Mouse (Mus musculus) intestine, embryonic 16.5 days (tissue): ENCODE measurements around the gene Rasgrp1. TPM values are rescaled to one million over a fixed set of nuclear protein-coding genes. Genes with fewer than 3 reads are reported as not detected.

Source experiments
- ATAC-seq: fragments of 200-750 bp; cut with Nextera tagmentation; 2 replicates; pipeline ENCODE4 v1.8.0; 2017; ENCODE audit warnings: moderate TSS enrichment, moderate library complexity
- H3K27ac ChIP-seq: fragments of 300-500 bp; sonication (generic); 2 replicates; pipeline ENCODE4 v1.5.1; 2014; ENCODE audit warnings: mild to moderate bottlenecking, low read length
- H3K27me3 ChIP-seq: fragments of 300-500 bp; sonication (generic); replicated peaks from 2 replicates; pipeline ENCODE4 v1.6.1; 2014; ENCODE audit warnings: low read length, control low read depth, mixed read lengths; ENCODE audit not compliant: control insufficient read depth, insufficient read depth
- H3K36me3 ChIP-seq: fragments of 300-500 bp; sonication (generic); 2 replicates; pipeline ENCODE4 v1.6.1; 2014; ENCODE audit warnings: low read length, control low read depth; ENCODE audit not compliant: control insufficient read depth, insufficient read depth
- H3K4me1 ChIP-seq: fragments of 300-500 bp; sonication (generic); 2 replicates; pipeline ENCODE4 v1.6.1; 2014; ENCODE audit warnings: low read length, control low read depth, mixed read lengths; ENCODE audit not compliant: control insufficient read depth, insufficient read depth
- H3K4me2 ChIP-seq: fragments of 300-500 bp; sonication (generic); 2 replicates; pipeline ENCODE4 v1.6.1; 2014; ENCODE audit warnings: low read depth, low read length, control low read depth
- H3K4me3 ChIP-seq: fragments of 300-500 bp; sonication (generic); 2 replicates; pipeline ENCODE4 v1.5.1; 2014; ENCODE audit warnings: mild to moderate bottlenecking, low read length
- H3K9ac ChIP-seq: fragments of 300-500 bp; sonication (generic); 2 replicates; pipeline ENCODE4 v1.6.1; 2014; ENCODE audit warnings: low read depth, low read length
- H3K9me3 ChIP-seq: fragments of 300-500 bp; sonication (generic); 2 replicates; pipeline ENCODE4 v1.6.1; 2016; ENCODE audit warnings: low read length, control low read depth; ENCODE audit not compliant: control insufficient read depth
- WGBS: fragments of 180-500 bp; shearing (Covaris S2); extraction: QIAGEN DNeasy Blood & Tissue Kit; methylation state at CpG from one replicate; pipeline ENCODE4 v1.1.7; 2014; 5-methylcytosine and 5-hydroxymethylcytosine counted together
- polyA plus RNA-seq: library from polyadenylated mRNA; unstranded; fragments of >200 nt; fragmentation: Nextera tagmentation; extraction: Ambion mirVana; gene quantifications from 2 replicates; pipeline ENCODE4 v1.2.1, GENCODE M21; 2015

The Rasgrp1 gene
- polyA plus RNA-seq, 1 experiment from 2014 or later, result 0.87 TPM

- ATAC-seq, result no peak
- Histone ChIP-seq H3K4me3 (no peak overlapping the region), H3K4me1 (peaks cover 2% of the 10 kb centered on the region), H3K4me2 (no peak overlapping the region), H3K36me3 (no peaks in the 10 kb centered on the region), H3K27me3 (no peaks in the 10 kb centered on the region), H3K9ac (no peak overlapping the region), H3K27ac (no peak overlapping the region), H3K9me3 (no peaks in the 10 kb centered on the region)
- WGBS, result 42% methylated on average over 5 of the region's 5 CpGs
Measured at GRCm38 (mm10) chr2:117336946-117337665, 5.7 kb downstream of the Rasgrp1 start.

- H3K36me3 ChIP-seq, result no peaks in the 10 kb centered on the region
- no peaks in the 10 kb centered on the region; the same call in 1 of the 2 replicates for H3K4me1 ChIP-seq
- no peaks in the 10 kb centered on the region for H3K9me3 ChIP-seq
- 43% methylated on average over 4 of the region's 4 CpGs for whole genome bisulfite sequencing
- no peak overlapping the region for H3K4me3 ChIP-seq
- H3K4me2 ChIP-seq, result no peak overlapping the region
- no peak overlapping the region for H3K27ac ChIP-seq
- no peaks in the 10 kb centered on the region for H3K27me3 ChIP-seq
- peak; percentile 81 for ATAC-seq
- H3K9ac ChIP-seq, result no peak overlapping the region
Measured at GRCm38 (mm10) chr2:117335552-117336188, 7.1 kb downstream of the Rasgrp1 start.

- H3K9ac ChIP-seq, result no peak overlapping the region
- H3K4me1 ChIP-seq, result no peaks in the 10 kb centered on the region; the same call in 1 of the 2 replicates
- no peak overlapping the region for H3K4me3 ChIP-seq
- no peak overlapping the region for H3K4me2 ChIP-seq
- H3K27me3 ChIP-seq, result no peaks in the 10 kb centered on the region
- no peaks in the 10 kb centered on the region for H3K9me3 ChIP-seq
- 45% methylated on average over 5 of the region's 5 CpGs for WGBS
- H3K27ac ChIP-seq, result no peak overlapping the region
- ATAC-seq, result no peak
- no peaks in the 10 kb centered on the region for H3K36me3 ChIP-seq
Measured at GRCm38 (mm10) chr2:117331634-117332033, 11.2 kb downstream of the Rasgrp1 start.

GRCm38 (mm10) chr2:117328521-117329285 is 14.1 kb downstream of the Rasgrp1 start:
- WGBS, result 66% methylated on average over 9 of the region's 9 CpGs
- Histone ChIP-seq H3K27me3 (no peaks in the 10 kb centered on the region), H3K4me1 (no peaks in the 10 kb centered on the region), H3K9ac (no peak overlapping the region), H3K9me3 (no peaks in the 10 kb centered on the region), H3K27ac (no peak overlapping the region), H3K4me2 (no peak overlapping the region), H3K36me3 (no peaks in the 10 kb centered on the region), H3K4me3 (no peak overlapping the region)
- no peak for ATAC-seq

- no peak for ATAC-seq
- Histone ChIP-seq H3K4me2 (no peak overlapping the region), H3K4me3 (no peak overlapping the region), H3K9ac (no peak overlapping the region), H3K4me1 (no peaks in the 10 kb centered on the region), H3K27me3 (no peaks in the 10 kb centered on the region), H3K36me3 (no peaks in the 10 kb centered on the region), H3K27ac (no peak overlapping the region), H3K9me3 (no peaks in the 10 kb centered on the region)
- WGBS, result 85% methylated on average over 8 of the region's 8 CpGs
Measured at GRCm38 (mm10) chr2:117322399-117322798, 20.4 kb downstream of the Rasgrp1 start.

- no peak overlapping the region for H3K27ac ChIP-seq
- no peaks in the 10 kb centered on the region for H3K9me3 ChIP-seq
- no peak for ATAC-seq
- H3K4me2 ChIP-seq, result no peak overlapping the region
- no peak overlapping the region for H3K9ac ChIP-seq
- H3K4me3 ChIP-seq, result no peak overlapping the region
- WGBS, result 83% methylated on average over 3 of the region's 3 CpGs
- no peaks in the 10 kb centered on the region for H3K4me1 ChIP-seq
- no peaks in the 10 kb centered on the region for H3K27me3 ChIP-seq
- H3K36me3 ChIP-seq, result no peaks in the 10 kb centered on the region
Measured at GRCm38 (mm10) chr2:117321231-117321630, 21.6 kb downstream of the Rasgrp1 start.

- Histone ChIP-seq H3K4me1 (no peaks in the 10 kb centered on the region), H3K27me3 (no peaks in the 10 kb centered on the region), H3K9me3 (no peaks in the 10 kb centered on the region), H3K9ac (no peak overlapping the region), H3K36me3 (no peaks in the 10 kb centered on the region), H3K27ac (no peak overlapping the region), H3K4me3 (no peak overlapping the region), H3K4me2 (no peak overlapping the region)
- whole genome bisulfite sequencing, result 77% methylated on average over 3 of the region's 3 CpGs
- no peak for ATAC-seq
Measured at GRCm38 (mm10) chr2:117318991-117319390, 23.8 kb downstream of the Rasgrp1 start.

GRCm38 (mm10) chr2:117313586-117314235 is 29.1 kb downstream of the Rasgrp1 start:
- 86% methylated on average over 5 of the region's 5 CpGs for WGBS
- H3K27me3 ChIP-seq, result no peaks in the 10 kb centered on the region
- ATAC-seq, result no peak

GRCm38 (mm10) chr2:117312441-117312895 is 30.3 kb downstream of the Rasgrp1 start:
- WGBS, result 73% methylated on average over 7 of the region's 7 CpGs
- no peak for ATAC-seq
- Histone ChIP-seq H3K27me3 (no peaks in the 10 kb centered on the region), H3K36me3 (no peaks in the 10 kb centered on the region), H3K4me3 (no peak overlapping the region), H3K27ac (no peak overlapping the region), H3K9ac (no peak overlapping the region), H3K4me1 (no peaks in the 10 kb centered on the region), H3K4me2 (no peak overlapping the region), H3K9me3 (no peaks in the 10 kb centered on the region)

More at GRCm38 (mm10) chr2:117313586-117314235, 29.1 kb downstream of the Rasgrp1 start:
- H3K4me1 ChIP-seq, result no peaks in the 10 kb centered on the region
- H3K4me3 ChIP-seq, result no peak overlapping the region
- H3K27ac ChIP-seq, result no peak overlapping the region
- no peak overlapping the region for H3K4me2 ChIP-seq
- H3K36me3 ChIP-seq, result no peaks in the 10 kb centered on the region
- H3K9me3 ChIP-seq, result no peaks in the 10 kb centered on the region
- no peak overlapping the region for H3K9ac ChIP-seq
